Mouse (Mus musculus): ENCODE data around the gene Pigm. TPM values are rescaled to one million over a fixed set of nuclear protein-coding genes. Genes with fewer than 3 reads are reported as not detected.

Pigm gene
- polyA plus RNA-seq, 1 experiment from 2014 or later: 1.7 TPM

DNA sequence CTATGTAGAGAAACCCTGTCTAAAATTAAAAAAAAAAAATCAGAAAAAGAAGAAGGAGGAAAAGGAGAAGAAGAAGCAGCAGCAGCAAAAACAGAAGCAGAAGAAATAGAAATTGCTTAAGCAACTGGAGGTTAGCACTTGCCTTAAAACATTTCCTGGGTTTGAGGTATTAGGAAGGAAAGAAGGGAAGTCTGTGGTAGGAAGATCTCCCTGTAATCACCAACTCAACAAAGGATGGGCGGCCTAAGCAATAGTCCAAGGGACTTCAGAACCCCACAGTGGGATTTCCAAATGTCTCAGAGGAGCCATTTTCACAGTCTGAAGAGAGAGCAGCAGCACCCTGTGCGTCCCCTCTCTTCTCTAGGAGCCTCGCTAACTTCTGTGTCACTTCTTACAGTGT, 23.9 kb upstream of the Pigm start:
- Histone ChIP-seq H3K9me3 (replicated peaks) (no peaks in the 10 kb centered on the region), H3K4me2 (no peak overlapping the region), H3K27ac (replicated peaks) (no peak overlapping the region), H3K36me3 (replicated peaks) (no peaks in the 10 kb centered on the region), H3K27me3 (peaks cover 37% of the 10 kb centered on the region), H3K4me1 (replicated peaks) (no peaks in the 10 kb centered on the region), H3K9ac (no peak overlapping the region), H3K4me3 (replicated peaks) (no peak overlapping the region)
- no peak for ATAC-seq (ENCODE audit: insufficient read depth)
- WGBS (ENCODE audit: insufficient replicate concordance): 18% methylated on average over 3 of the region's 3 CpGs

DNA sequence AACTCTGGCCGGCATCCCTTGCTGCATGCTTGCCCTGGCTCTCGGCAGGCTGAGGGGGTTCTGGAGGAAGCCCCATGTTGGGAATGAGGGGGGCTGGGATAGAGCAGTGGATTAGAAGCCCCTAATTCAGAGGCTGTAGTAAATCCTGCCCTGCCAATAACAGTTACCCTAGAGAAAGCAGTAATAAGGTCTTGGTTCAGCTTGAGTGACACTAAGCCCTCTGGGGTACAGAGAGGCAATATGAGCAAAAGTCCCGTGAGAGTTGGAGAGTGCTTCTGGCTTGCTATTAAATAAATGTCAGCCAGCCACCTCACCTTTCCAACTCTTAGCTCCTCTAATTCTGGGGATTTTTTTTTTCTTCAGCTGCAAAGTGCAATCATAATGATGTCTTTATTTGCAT, 21.0 kb upstream of the Pigm start:
- Histone ChIP-seq H3K9me3 (replicated peaks) (no peaks in the 10 kb centered on the region), H3K4me3 (replicated peaks) (no peak overlapping the region), H3K27ac (replicated peaks) (no peak overlapping the region), H3K36me3 (replicated peaks) (no peaks in the 10 kb centered on the region), H3K27me3 (peaks cover 33% of the 10 kb centered on the region), H3K4me1 (replicated peaks) (no peaks in the 10 kb centered on the region), H3K9ac (no peak overlapping the region), H3K4me2 (no peak overlapping the region)
- no peak for ATAC-seq (ENCODE audit: insufficient read depth)
- 51% methylated on average over 3 of the region's 3 CpGs for WGBS (ENCODE audit: insufficient replicate concordance)

DNA sequence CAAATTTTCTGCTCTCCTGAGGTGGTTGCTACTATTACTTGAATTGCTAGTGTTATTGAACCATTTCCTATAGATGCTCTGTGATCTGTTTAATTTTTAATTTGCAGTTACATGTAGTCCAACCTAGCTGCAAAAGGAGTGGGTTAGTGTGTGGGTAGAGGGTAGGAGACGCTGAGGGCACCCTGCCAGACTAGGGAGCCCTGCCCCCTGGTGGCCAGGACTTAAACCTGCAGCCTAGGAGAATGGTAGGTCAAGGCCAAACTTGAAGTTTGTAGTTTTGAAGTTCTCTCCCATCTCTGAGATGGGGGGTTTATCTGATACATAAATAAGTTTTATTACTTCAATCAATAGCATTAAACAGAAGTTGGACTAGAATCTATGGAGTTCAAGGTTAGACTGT, 18.8 kb upstream of the Pigm start:
- no peak for ATAC-seq (ENCODE audit: insufficient read depth)
- Histone ChIP-seq H3K4me1 (replicated peaks) (no peaks in the 10 kb centered on the region), H3K9me3 (replicated peaks) (no peaks in the 10 kb centered on the region), H3K36me3 (replicated peaks) (no peaks in the 10 kb centered on the region), H3K27me3 (peaks cover 15% of the 10 kb centered on the region), H3K9ac (no peak overlapping the region), H3K4me3 (replicated peaks) (no peak overlapping the region), H3K27ac (replicated peaks) (no peak overlapping the region), H3K4me2 (no peak overlapping the region)
- 0% methylated on average over 1 of the region's 1 CpGs for WGBS (ENCODE audit: insufficient replicate concordance)

DNA sequence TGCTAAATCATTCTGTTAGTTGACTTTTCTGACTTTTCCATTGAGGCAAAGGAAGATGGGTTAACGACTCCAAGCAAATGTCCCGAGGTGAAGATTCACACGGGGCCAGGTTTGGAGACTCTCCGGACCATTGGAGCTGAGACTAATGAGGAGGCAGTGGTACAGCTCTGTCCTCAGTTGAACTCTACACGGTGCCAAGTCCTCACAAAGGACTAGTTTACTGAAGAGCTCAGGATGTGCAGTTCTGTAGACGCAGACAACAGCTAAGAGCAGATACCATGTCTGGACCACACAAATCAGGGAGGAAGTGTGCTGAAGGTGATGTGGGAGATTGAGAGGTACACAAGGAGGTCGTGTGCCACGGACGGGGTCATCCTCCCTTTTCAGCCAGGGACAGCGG, 18.0 kb upstream of the Pigm start:
- WGBS (ENCODE audit: insufficient replicate concordance): 54% methylated on average over 10 of the region's 10 CpGs
- Histone ChIP-seq H3K27ac (replicated peaks) (no peak overlapping the region), H3K9me3 (replicated peaks) (no peaks in the 10 kb centered on the region)

DNA sequence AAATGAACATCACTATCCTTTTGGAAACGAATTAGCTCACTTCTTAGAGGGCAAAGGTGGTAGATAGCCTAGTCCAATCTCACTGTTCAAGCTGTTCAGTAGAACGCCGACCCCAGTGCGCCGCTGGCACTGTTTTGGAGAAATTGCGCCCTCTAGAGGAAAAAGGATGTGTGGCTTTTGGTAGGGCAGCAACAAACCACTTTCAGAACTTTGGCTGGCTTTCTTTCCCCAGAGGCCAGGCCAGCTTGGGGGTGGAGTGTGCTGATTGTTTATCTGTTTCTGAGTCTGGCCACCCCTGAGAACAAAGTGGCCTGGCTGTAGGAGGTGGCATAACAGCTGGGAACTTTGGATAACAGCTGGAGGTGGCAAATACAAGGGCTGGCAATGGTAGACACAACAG, 11.7 kb upstream of the Pigm start:
- 2% methylated on average over 6 of the region's 6 CpGs for WGBS (ENCODE audit: insufficient replicate concordance)
- H3K4me1 ChIP-seq (replicated peaks): peaks cover 14% of the 10 kb centered on the region
- H3K9me3 ChIP-seq (replicated peaks): no peaks in the 10 kb centered on the region
- H3K36me3 ChIP-seq (replicated peaks): no peaks in the 10 kb centered on the region
- peak overlapping the region; percentile 37 for H3K4me2 ChIP-seq
- no peak overlapping the region; the same call in 1 of the 2 replicates for H3K4me3 ChIP-seq (replicated peaks)
- peaks cover 8% of the 10 kb centered on the region; the same call in 1 of the 2 replicates for H3K27me3 ChIP-seq
- ATAC-seq (ENCODE audit: insufficient read depth): peak; percentile 54
- H3K9ac ChIP-seq: no peak overlapping the region
- no peak overlapping the region for H3K27ac ChIP-seq (replicated peaks)

More for the DNA sequence above, 18.0 kb upstream of the Pigm start:
- H3K4me3 ChIP-seq (replicated peaks): no peak overlapping the region
- no peak overlapping the region for H3K4me2 ChIP-seq
- no peaks in the 10 kb centered on the region for H3K36me3 ChIP-seq (replicated peaks)
- peaks cover 15% of the 10 kb centered on the region for H3K27me3 ChIP-seq
- no peaks in the 10 kb centered on the region for H3K4me1 ChIP-seq (replicated peaks)
- no peak overlapping the region for H3K9ac ChIP-seq
- no peak for ATAC-seq (ENCODE audit: insufficient read depth)

DNA sequence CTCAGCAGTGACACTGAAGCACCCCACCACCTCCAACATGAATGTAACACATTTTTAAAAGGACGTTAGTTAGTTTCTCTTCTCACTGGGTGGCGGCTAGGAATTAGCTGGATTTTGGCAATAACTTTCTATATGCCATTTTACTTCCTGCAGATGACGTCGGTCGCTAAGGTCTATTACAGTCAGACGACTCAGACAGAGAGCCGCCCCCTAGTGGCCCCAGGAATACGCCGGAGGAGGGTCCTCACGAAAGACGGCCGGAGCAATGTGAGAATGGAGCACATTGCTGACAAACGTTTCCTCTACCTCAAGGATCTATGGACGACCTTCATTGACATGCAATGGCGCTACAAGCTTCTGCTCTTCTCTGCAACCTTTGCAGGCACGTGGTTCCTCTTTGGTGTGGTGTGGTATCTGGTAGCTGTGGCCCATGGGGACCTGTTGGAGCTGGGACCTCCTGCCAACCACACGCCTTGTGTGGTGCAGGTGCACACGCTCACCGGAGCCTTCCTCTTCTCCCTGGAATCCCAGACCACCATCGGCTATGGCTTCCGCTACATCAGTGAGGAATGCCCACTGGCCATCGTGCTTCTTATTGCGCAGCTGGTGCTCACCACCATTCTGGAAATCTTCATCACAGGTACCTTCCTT, 7.5 kb upstream of the Pigm start:
- Histone ChIP-seq H3K36me3 (replicated peaks) (no peaks in the 10 kb centered on the region), H3K4me2 (peak overlapping the region; percentile 31; the same call in 1 of the 2 replicates), H3K27me3 (0 out of 2 replicates have a peak, but pooled peaks cover 15% of the 10 kb centered on the region), H3K4me1 (replicated peaks) (peaks cover 14% of the 10 kb centered on the region), H3K9me3 (replicated peaks) (no peaks in the 10 kb centered on the region), H3K27ac (replicated peaks) (no peak overlapping the region), H3K9ac (no peak overlapping the region), H3K4me3 (replicated peaks) (no peak overlapping the region)
- no peak for ATAC-seq (ENCODE audit: insufficient read depth)
- WGBS (ENCODE audit: insufficient replicate concordance): 27% methylated on average over 23 of the region's 23 CpGs

DNA sequence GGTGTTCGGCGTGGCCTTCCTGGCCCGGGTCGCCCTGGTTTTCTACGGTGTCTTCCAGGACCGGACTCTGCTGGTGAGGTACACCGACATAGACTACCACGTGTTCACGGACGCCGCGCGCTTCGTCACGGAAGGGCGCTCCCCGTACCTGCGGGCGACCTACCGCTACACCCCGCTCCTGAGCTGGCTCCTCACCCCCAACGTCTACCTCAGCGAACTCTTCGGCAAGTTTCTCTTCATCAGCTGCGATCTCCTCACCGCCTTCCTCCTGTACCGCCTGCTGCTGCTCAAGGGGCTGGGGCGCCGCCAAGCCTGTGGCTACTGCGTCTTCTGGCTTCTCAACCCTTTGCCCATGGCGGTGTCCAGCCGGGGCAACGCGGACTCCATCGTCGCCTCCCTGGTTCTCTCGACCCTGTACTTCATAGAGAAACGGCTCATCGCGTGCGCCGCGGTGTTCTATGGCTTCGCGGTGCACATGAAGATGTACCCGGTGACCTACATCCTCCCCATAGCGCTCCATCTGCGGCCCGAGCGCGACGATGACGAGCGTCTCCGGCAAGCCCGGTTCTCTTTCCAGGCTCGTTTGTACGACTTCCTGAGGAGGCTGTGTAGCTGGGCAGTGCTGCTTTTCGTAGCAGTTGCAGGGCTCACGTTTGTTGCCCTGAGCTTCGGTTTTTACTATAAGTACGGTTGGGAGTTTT, 562 bp downstream of the Pigm start:
- Histone ChIP-seq H3K27ac (replicated peaks) (peak overlapping the region; percentile 77), H3K4me1 (replicated peaks) (peaks cover 28% of the 10 kb centered on the region), H3K4me2 (peak overlapping the region; percentile 98), H3K9me3 (replicated peaks) (no peaks in the 10 kb centered on the region), H3K36me3 (replicated peaks) (peaks cover 16% of the 10 kb centered on the region), H3K9ac (peak overlapping the region; percentile 85), H3K4me3 (replicated peaks) (peak overlapping the region; percentile 98), H3K27me3 (no peaks in the 10 kb centered on the region)
- ATAC-seq (ENCODE audit: insufficient read depth): peak; percentile 57
- WGBS (ENCODE audit: insufficient replicate concordance): 2% methylated on average over 62 of the region's 62 CpGs

DNA sequence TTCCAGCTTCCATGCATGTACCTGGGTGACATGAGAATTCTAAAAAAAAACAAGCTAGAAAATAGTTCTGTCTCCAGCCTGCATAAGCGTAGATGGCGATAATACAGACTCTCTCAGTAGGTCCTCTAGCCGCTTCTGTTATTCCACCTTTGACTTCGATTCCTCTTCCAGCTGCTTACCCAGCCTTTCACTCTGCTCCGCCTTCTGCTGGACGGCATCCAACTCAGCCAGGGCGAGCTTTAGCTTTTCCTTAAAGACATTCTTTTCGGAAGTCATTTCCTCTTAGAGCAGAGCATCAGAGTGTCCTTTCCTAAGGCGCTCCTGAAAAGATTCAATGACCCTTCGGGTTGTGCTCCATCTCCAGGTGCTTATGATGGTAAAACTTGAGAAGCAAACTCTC, 3.7 kb downstream of the Pigm start:
- no peak overlapping the region for H3K9ac ChIP-seq
- no peak for ATAC-seq (ENCODE audit: insufficient read depth)
- H3K27ac ChIP-seq (replicated peaks): no peak overlapping the region
- H3K9me3 ChIP-seq (replicated peaks): no peaks in the 10 kb centered on the region
- no peaks in the 10 kb centered on the region for H3K27me3 ChIP-seq
- H3K4me1 ChIP-seq (replicated peaks): peaks cover 28% of the 10 kb centered on the region
- WGBS (ENCODE audit: insufficient replicate concordance): 78% methylated on average over 10 of the region's 10 CpGs
- peaks cover 19% of the 10 kb centered on the region for H3K36me3 ChIP-seq (replicated peaks)
- no peak overlapping the region for H3K4me3 ChIP-seq (replicated peaks)
- H3K4me2 ChIP-seq: no peak overlapping the region

DNA sequence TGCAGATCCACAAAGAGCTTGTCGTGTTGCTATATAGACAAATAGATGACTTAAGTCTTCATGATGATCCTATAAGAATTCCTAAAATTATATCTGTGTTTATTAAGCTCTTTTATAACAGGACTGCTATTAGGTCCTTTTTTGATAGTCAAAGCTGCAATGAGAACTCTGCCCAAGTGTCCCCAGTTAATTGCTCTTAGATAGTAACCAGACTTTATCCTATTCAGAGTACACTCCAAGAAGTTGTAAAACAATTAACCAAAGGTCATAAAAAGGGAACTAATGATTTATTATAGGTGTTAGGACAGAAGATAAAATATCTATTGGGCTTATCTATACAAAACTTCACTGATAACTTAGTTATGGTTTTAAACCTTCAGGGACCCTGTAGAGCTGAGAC, 5.7 kb downstream of the Pigm start:
- H3K4me1 ChIP-seq (replicated peaks): peaks cover 20% of the 10 kb centered on the region
- no peak overlapping the region for H3K9ac ChIP-seq
- 89% methylated on average over 1 of the region's 1 CpGs for WGBS (ENCODE audit: insufficient replicate concordance)
- no peak overlapping the region for H3K4me3 ChIP-seq (replicated peaks)
- no peaks in the 10 kb centered on the region for H3K27me3 ChIP-seq
- H3K27ac ChIP-seq (replicated peaks): no peak overlapping the region
- H3K4me2 ChIP-seq: no peak overlapping the region
- H3K9me3 ChIP-seq (replicated peaks): no peaks in the 10 kb centered on the region
- ATAC-seq (ENCODE audit: insufficient read depth): no peak
- H3K36me3 ChIP-seq (replicated peaks): peaks cover 19% of the 10 kb centered on the region

DNA sequence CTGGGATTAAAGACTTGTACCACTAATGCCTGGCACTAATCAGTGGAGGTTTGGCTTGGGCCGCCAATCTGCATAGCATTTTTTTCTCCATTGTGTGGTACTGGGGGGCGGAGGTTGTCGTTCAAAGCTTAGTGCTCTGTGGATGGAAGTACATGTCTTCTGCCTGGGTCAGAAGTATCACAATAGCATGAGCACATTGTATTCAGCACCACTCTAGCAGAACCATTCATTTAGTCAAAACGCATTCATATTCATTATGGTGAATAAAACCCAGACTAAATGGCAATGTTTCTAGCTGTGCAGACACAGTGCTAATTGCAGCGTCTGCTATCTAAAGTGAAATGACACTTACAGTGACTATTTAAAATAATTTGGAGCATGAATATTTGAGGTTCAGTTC, 10.9 kb downstream of the Pigm start:
- Histone ChIP-seq H3K27me3 (no peaks in the 10 kb centered on the region), H3K4me2 (no peak overlapping the region), H3K27ac (replicated peaks) (no peak overlapping the region), H3K4me1 (replicated peaks) (no peaks in the 10 kb centered on the region), H3K9ac (no peak overlapping the region), H3K9me3 (replicated peaks) (no peaks in the 10 kb centered on the region), H3K4me3 (replicated peaks) (no peak overlapping the region), H3K36me3 (replicated peaks) (0 out of 2 replicates have a peak, but pooled peaks cover 4% of the 10 kb centered on the region)
- no peak for ATAC-seq (ENCODE audit: insufficient read depth)
- WGBS (ENCODE audit: insufficient replicate concordance): 74% methylated on average over 5 of the region's 5 CpGs

DNA sequence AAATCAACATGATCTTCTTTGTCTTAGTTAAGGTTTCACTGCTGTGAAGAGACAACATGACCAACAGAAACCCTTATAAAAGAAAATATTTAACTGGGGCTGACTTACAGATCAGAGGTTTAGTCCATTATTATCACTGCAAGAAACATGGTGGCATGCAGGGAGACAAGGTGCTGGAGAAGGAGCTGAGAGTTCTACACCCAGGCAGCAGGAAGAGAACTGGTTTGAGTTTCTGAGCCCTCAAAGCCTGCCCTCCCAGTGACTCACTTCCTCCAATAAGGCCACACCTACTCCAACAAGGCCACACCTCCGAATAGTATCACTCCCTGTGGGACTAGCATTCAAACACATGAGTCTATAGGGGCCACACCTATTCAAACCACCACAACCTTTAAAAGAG, 14.4 kb downstream of the Pigm start:
- H3K4me3 ChIP-seq (replicated peaks): no peak overlapping the region
- H3K36me3 ChIP-seq (replicated peaks): no peaks in the 10 kb centered on the region
- 9% methylated on average over 1 of the region's 1 CpGs for WGBS (ENCODE audit: insufficient replicate concordance)
- H3K4me2 ChIP-seq: no peak overlapping the region
- H3K27me3 ChIP-seq: no peaks in the 10 kb centered on the region
- no peak overlapping the region for H3K27ac ChIP-seq (replicated peaks)
- ATAC-seq (ENCODE audit: insufficient read depth): no peak
- H3K4me1 ChIP-seq (replicated peaks): no peaks in the 10 kb centered on the region
- H3K9ac ChIP-seq: no peak overlapping the region
- H3K9me3 ChIP-seq (replicated peaks): no peaks in the 10 kb centered on the region
